Mouse (Mus musculus): Measurements from ENCODE around the gene Sgk1. TPM values are rescaled to one million over a fixed set of nuclear protein-coding genes. Genes with fewer than 3 reads are reported as not detected.
"Not testable (repeated sequence)": the region's sequence is repeated elsewhere in the genome, so short reads cannot be mapped to it uniquely, and the experiment has no call there.

Gene Sgk1
- polyA plus RNA-seq, 1 experiment from 2014 or later, result 11.7 TPM

GRCm38 (mm10) chr10:22001621-22002020, 119.6 kb downstream of the Sgk1 start:
- no peak for ATAC-seq (ENCODE audit: insufficient read depth)
- Histone ChIP-seq H3K9ac (no peak overlapping the region), H3K4me3 (replicated peaks) (no peak overlapping the region), H3K9me3 (replicated peaks) (no peaks in the 10 kb centered on the region), H3K27me3 (no peaks in the 10 kb centered on the region), H3K27ac (replicated peaks) (no peak overlapping the region), H3K36me3 (replicated peaks) (peaks cover 23% of the 10 kb centered on the region), H3K4me1 (replicated peaks) (no peaks in the 10 kb centered on the region), H3K4me2 (no peak overlapping the region)
- WGBS (ENCODE audit: insufficient replicate concordance), result 52% methylated on average over 4 of the region's 5 CpGs

DNA sequence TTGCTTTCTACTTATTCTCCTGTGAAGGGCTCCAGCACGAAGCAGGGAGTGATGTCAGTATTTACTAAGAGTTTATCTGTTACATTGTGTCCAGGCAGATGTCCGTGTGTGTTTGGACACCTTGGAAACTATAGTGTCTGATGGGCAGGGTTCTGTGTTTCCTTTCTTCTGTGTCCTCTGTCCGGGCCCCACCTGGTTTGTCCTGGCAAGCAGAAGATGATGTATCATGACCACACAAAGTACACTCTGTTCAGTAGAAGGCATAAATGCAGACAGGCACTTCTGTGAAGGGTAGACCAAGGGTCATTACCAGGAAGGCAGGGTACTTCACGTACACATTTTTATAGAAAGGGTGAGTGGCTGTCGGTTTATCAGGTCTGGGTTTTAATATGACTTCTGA, 122.8 kb downstream of the Sgk1 start:
- no peaks in the 10 kb centered on the region for H3K4me1 ChIP-seq (replicated peaks)
- ATAC-seq (ENCODE audit: insufficient read depth), result no peak
- no peaks in the 10 kb centered on the region for H3K27me3 ChIP-seq
- no peak overlapping the region for H3K4me2 ChIP-seq
- H3K4me3 ChIP-seq (replicated peaks), result no peak overlapping the region
- H3K36me3 ChIP-seq (replicated peaks), result no peaks in the 10 kb centered on the region
- no peaks in the 10 kb centered on the region for H3K9me3 ChIP-seq (replicated peaks)
- WGBS (ENCODE audit: insufficient replicate concordance), result 53% methylated on average over 5 of the region's 5 CpGs
- H3K27ac ChIP-seq (replicated peaks), result no peak overlapping the region
- H3K9ac ChIP-seq, result no peak overlapping the region

GRCm38 (mm10) chr10:22007160-22007801, 125.3 kb downstream of the Sgk1 start:
- H3K4me3 ChIP-seq (replicated peaks), result no peak overlapping the region
- no peak for ATAC-seq (ENCODE audit: insufficient read depth)
- no peaks in the 10 kb centered on the region for H3K4me1 ChIP-seq (replicated peaks)
- no peaks in the 10 kb centered on the region for H3K36me3 ChIP-seq (replicated peaks)
- no peaks in the 10 kb centered on the region for H3K27me3 ChIP-seq
- no peak overlapping the region for H3K9ac ChIP-seq
- H3K9me3 ChIP-seq (replicated peaks), result no peaks in the 10 kb centered on the region
- no peak overlapping the region for H3K4me2 ChIP-seq
- WGBS (ENCODE audit: insufficient replicate concordance), result 62% methylated on average over 10 of the region's 10 CpGs
- H3K27ac ChIP-seq (replicated peaks), result no peak overlapping the region

- no peaks in the 10 kb centered on the region for H3K36me3 ChIP-seq (replicated peaks)
- 20% methylated on average over 4 of the region's 4 CpGs for WGBS (ENCODE audit: insufficient replicate concordance)
- no peak overlapping the region for H3K4me3 ChIP-seq (replicated peaks)
- no peaks in the 10 kb centered on the region for H3K27me3 ChIP-seq
- H3K9me3 ChIP-seq (replicated peaks), result no peaks in the 10 kb centered on the region
- H3K9ac ChIP-seq, result no peak overlapping the region
- no peak overlapping the region for H3K4me2 ChIP-seq
- H3K4me1 ChIP-seq (replicated peaks), result no peaks in the 10 kb centered on the region
- no peak for ATAC-seq (ENCODE audit: insufficient read depth)
- no peak overlapping the region for H3K27ac ChIP-seq (replicated peaks)
Measured at GRCm38 (mm10) chr10:22007802-22008172, 125.8 kb downstream of the Sgk1 start.

- 33% methylated on average over 19 of the region's 19 CpGs for WGBS (ENCODE audit: insufficient replicate concordance)
- ATAC-seq (ENCODE audit: insufficient read depth), result no peak
- H3K4me1 ChIP-seq (replicated peaks), result no peaks in the 10 kb centered on the region
- H3K9me3 ChIP-seq (replicated peaks), result no peaks in the 10 kb centered on the region
- no peak overlapping the region for H3K4me3 ChIP-seq (replicated peaks)
- H3K27me3 ChIP-seq, result no peaks in the 10 kb centered on the region
- H3K4me2 ChIP-seq, result no peak overlapping the region
- no peak overlapping the region for H3K27ac ChIP-seq (replicated peaks)
- H3K9ac ChIP-seq, result no peak overlapping the region
- H3K36me3 ChIP-seq (replicated peaks), result no peaks in the 10 kb centered on the region
Measured at GRCm38 (mm10) chr10:22010088-22010818, 128.3 kb downstream of the Sgk1 start.

DNA sequence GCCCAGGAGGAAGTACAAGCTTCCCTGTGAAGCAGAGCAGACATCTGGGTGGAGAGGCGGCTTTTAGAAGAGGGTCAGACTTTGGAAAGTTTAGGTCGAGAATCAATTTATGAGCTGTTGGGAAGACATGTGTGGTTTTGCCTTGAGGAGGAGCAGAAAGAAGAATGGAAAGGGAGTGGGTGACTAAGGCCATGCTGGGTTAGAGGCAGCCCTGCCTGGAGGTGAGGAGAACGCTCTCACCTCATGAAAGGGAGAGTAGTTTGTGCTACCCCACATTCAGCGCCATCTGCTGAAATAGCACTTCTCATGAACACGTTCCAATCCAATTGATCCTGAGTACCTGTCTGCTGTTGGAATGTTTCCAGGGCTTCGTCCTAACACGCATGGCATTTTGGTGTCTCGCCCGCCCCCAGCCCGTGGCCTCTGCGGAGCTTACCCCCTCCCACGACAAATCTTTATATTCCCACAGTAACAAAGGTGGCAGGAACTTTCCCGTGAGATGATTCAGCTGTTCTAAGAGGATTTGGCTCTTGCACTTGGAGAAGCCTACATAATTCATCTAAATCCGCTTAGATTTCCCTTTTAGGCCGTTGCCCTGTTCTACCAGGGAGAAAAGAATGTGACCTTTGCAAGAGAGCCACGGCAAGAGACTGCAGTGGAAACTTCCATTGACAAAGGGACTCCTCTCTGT, 135.6 kb downstream of the Sgk1 start:
- ATAC-seq (ENCODE audit: insufficient read depth), result no peak
- H3K27ac ChIP-seq (replicated peaks), result no peak overlapping the region
- no peak overlapping the region for H3K9ac ChIP-seq
- H3K9me3 ChIP-seq (replicated peaks), result no peaks in the 10 kb centered on the region
- WGBS (ENCODE audit: insufficient replicate concordance), result 68% methylated on average over 16 of the region's 16 CpGs
- no peaks in the 10 kb centered on the region for H3K4me1 ChIP-seq (replicated peaks)
- no peak overlapping the region for H3K4me2 ChIP-seq
- H3K27me3 ChIP-seq, result no peaks in the 10 kb centered on the region
- no peaks in the 10 kb centered on the region for H3K36me3 ChIP-seq (replicated peaks)
- H3K4me3 ChIP-seq (replicated peaks), result no peak overlapping the region

DNA sequence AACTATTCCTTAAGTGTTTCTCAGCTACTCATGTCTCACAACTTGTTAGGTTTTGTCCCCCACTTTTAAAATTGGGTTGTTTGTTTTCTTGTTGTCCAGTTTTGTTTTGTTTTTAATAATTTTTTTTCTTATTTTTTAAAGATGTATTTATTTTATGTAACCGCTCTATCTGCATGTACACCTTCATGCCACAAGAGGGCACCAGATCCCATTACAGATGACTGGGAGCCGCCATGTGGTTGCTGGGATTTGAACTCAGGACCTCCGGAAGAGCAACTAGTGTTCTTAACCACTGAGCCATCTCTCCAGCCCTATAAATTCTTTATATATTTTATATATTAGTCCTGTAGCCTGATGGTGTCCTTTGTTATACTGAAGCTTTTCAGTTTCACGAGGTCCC, 136.6 kb downstream of the Sgk1 start:
- no peak for ATAC-seq (ENCODE audit: insufficient read depth)
- WGBS (ENCODE audit: insufficient replicate concordance), result 79% methylated on average over 4 of the region's 4 CpGs
- Histone ChIP-seq H3K27ac (replicated peaks) (no peak overlapping the region), H3K4me3 (replicated peaks) (no peak overlapping the region), H3K9me3 (replicated peaks) (no peaks in the 10 kb centered on the region), H3K9ac (no peak overlapping the region), H3K4me2 (no peak overlapping the region), H3K36me3 (replicated peaks) (no peaks in the 10 kb centered on the region), H3K27me3 (no peaks in the 10 kb centered on the region), H3K4me1 (replicated peaks) (no peaks in the 10 kb centered on the region)

- H3K4me1 ChIP-seq (replicated peaks), result no peaks in the 10 kb centered on the region
- H3K4me2 ChIP-seq, result no peak overlapping the region
- WGBS (ENCODE audit: insufficient replicate concordance), result 7% methylated on average over 9 of the region's 9 CpGs
- ATAC-seq (ENCODE audit: insufficient read depth), result no peak
- H3K4me3 ChIP-seq (replicated peaks), result no peak overlapping the region
- 0 out of 2 replicates have a peak, but pooled peaks cover 2% of the 10 kb centered on the region for H3K27me3 ChIP-seq
- no peak overlapping the region for H3K9ac ChIP-seq
- no peak overlapping the region for H3K27ac ChIP-seq (replicated peaks)
- H3K9me3 ChIP-seq (replicated peaks), result no peaks in the 10 kb centered on the region
- H3K36me3 ChIP-seq (replicated peaks), result no peaks in the 10 kb centered on the region
Measured at GRCm38 (mm10) chr10:22034303-22034702, 152.3 kb downstream of the Sgk1 start.

- H3K27me3 ChIP-seq; H3K4me2 ChIP-seq; H3K4me3 ChIP-seq (replicated peaks); H3K9ac ChIP-seq; H3K36me3 ChIP-seq (replicated peaks); H3K27ac ChIP-seq (replicated peaks); H3K9me3 ChIP-seq (replicated peaks); ATAC-seq (ENCODE audit: insufficient read depth); H3K4me1 ChIP-seq (replicated peaks): not testable (repeated sequence)
- WGBS (ENCODE audit: insufficient replicate concordance), result 3% methylated on average over 3 of the region's 3 CpGs
Measured at GRCm38 (mm10) chr10:22036256-22036655, 154.3 kb downstream of the Sgk1 start.
